Mouse (Mus musculus) layer of hippocampus, adult 9-11 months (tissue): ENCODE measurements at regions not wholly inside any gene's neighbourhood (a gene's known extent, or its start where the extent isn't known, plus 50 kb on each side); places are given as distances from the start of the nearest gene placed in this dataset.

Source experiments
- DNase-seq: peaks from one replicate; pipeline ENCODE4 v3.0.0; 2022

DNA sequence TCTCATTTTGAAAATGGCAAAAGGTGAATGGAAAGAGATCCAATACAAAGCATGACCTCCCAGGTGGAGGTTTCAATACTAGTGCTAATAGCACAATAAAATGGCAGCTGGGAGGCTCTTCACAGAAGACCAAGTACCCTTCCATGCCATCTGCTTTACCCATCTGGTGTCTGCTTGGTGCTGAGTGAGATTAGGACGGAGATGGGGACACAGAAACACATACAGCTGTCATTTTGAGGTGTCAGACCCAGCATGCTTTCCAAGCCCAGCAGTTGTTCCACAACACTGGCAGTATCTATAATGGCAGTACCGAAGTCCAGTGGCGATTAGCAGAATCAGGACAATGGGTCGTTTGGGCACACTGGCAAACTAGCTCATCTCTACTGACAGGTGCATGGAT, 118.9 kb upstream of the 1700064H15Rik start:
- peak; percentile 2 for DNase-seq

DNA sequence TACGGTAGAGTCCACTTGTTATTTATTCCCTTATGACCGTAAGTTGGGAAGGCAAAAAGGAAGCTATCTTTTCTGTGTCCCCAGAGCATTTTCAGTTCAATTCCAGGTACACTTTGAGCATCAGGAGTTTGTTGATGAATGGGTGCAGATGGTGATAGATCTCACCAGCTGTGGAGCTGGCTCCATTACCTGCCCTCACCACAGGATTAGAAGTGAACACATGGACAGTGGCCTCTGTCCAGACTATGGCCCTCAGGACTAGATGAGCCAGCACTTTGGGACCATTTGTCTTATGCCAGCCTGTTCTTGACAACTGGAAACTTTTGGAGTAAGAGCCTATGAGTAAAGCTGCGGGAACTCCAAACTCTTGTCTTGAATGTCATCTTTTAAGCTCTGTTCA, 123.5 kb upstream of the 1700064H15Rik start:
- DNase-seq: no peak

DNA sequence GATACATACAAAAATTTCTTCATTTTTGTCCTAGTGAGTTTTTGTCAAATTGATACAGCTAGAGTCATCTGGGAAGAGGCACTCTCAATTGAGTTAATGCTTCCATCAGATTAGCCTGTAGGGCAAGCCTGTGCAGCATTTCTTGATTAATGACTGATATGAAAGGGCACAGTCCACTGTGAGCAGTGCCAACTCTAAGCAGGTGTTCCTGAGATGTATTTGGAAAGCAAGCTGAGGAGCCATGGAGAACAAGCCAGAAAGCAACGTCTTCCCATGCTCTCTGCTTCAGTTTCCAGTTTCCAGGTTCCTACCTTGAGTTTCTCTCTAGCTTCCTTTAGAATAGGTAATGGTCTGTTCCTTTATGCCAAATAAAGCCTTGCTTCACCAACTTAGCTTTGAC, 125.5 kb upstream of the 1700064H15Rik start:
- no peak for DNase-seq

DNA sequence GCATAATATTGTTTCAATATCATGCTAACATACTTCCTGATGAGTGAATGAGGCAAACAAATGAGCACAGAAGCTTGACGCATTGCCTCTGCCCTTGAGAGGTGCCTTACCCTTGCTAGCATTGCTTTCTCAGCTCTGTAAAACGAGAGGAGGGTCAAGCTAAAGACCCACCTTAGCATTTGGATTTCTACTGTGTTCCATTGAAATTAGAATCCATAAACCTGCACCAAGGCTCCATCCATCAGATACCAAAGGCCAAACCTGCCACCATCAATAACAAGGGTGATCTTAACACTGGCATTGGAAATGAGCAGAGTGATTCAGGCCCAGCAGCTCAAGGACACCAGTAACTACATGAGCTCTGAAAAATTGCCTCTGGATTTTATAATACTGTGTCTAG, 126.2 kb upstream of the 1700064H15Rik start:
- DNase-seq: no peak

DNA sequence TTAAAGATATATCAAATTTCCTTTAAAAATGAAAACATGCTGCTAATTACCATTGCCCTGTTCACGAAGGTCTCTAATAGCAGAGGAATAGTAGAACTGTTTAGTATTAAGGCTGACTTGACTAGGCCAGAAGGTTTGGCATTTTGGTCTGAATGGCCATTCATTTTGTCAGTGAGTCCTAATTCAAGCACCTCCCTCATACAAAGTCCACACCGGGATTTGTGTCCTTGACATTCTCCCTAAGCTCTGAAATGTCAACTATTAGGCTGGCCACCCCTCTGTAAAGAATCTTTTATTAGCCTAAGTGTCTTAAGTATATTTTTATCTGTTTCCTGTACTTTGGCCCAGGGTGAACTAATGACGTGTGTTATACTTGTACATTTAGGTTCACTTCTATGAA, 126.7 kb upstream of the 1700064H15Rik start:
- DNase-seq: no peak

DNA sequence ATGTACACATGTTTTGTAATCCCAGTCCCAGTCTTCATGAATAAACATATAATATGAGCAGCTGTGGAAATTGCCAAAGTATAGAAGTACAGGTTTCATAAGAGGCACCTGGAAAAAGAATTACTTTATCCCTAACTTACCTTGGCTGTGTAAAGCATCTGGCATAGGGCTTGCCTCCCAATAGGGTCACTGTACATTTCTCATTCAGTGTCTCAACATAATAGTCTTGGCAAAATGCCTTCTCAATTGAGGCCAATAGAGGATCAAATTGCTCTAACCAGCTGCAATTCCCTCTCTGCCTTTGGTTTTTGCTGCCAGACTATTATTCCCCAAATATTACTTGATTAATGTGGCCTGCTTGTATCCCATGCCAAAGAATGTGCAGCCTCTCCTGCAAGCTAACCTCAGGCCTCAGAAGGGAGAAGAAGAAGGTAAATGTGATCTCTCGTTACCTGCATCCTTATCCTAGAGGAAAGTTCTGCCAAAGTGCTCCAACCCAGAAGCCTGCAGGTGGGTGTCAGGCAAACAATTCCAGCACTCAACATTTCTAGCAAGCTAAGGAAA, 158.2 kb upstream of the Cp start:
- DNase-seq: no peak

DNA sequence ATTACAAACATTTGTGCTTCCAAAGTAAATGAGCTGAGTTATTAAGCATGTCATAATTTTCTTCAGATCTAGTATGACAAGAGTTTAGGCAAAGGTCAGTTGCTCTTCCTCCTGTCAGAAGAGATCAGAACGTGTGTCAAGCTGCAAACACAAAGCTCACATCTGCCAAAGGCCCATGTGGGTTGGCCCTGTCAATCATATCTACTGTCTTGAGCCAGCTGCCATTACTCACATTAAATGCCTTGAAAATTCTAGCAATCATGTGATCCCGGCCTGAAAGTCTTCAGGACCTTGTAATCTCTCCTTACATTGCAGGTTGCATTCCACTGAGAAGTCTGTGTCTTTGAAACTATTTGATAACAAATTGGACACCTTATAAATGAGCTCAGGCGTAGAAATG, 146.8 kb upstream of the Cp start:
- no peak for DNase-seq

DNA sequence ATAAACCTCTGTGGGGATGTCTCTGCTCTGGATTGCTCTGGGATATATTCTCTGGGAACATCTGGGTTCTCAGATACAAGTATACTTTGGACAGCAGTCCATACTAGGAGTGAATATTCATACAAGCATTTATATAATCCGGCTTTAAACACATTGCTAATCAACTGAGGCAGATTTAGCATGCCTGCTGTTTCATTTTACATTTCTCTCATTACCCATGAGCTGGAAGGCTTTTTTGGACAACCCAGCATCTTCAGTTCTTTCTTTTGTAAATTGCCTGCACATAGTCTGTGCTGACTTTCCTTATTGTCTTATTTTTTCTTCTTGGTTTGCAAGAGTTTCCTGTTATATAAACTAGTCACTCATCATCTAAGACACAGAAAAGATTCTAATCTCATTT, 131.9 kb upstream of the Cp start:
- no peak for DNase-seq

DNA sequence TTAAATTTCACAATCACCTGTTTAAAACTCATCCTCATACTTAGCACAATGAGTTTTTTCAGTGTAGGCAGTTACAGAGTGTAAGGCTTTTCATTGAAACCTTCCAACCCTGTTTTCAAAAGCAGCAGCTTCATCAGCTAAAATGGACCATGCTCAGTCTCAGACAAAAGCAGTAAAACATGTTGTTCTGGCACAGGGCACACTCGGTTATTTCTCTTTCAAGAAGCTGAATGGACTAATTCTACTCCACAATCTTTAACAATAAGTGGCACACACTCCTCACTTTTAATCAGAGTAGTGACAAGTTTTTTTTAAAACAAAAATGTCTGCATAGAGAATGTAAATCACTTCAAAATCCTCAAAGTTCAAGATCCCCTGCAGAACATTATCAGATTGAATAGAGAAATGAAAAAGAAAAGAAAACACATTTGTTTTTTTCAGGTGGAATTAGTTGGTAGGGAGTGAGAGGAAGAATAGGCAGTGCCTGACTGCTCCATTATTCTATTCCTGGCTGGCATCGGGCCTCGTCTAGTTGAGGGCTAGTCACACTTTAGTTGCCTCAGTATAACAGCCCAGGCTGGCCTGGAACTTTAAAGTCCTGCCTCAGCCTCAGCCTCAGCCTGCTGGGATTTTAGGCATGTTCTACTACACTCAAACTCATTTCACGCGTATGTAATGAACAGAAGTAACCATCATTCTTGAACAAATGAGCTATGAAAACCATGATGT, 128.2 kb upstream of the Cp start:
- no peak for DNase-seq

DNA sequence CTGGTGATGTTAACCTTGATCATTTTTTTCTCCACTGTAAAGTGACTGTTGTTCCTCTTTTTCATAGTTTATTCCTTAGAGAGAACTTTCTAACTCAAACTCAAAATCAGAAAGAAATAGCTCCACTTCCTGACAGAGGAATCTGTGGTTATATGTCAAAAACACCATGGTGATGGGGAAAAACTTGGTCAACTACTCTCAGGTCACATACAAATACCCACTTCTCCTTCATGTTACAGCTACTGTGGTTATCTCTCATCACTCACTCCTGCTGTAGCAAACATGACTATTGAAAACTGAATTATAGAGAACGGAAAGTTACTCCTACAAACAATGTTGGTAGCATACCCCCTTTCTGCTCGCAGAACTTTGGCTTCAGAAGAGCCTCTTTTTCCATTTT, 127.1 kb upstream of the Cp start:
- DNase-seq: no peak

DNA sequence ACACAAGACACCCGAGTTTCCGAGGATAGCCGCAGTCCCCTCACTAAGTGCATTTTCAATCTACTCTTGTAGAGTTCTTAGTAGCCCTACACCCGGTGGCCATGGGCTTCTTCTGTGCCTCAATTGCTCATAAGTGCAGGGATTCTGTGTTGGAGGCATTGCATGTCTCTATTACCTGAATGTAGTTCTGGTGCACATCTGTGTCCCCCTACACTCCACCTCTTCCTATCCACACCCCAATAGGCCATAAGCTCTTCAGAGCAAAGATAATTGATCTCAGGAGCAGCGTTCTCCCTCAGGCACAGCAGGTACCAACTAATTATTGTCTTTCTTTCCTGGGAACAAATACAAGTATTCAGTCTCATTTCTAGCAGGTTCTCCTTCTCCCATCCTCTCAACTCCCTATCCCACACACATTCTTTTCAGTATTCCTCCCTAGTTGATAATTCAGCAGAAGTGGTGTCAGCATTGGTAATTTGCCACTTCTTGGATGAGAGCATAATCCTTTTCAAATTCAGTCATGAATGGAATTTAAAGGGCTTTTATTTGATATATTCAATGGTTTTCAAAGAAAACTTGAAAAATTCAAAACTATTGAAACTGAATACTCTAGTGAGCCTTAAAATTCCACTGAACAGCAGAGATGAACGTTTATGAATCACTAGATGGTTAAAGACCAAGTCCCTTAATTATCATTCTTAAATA, 108.7 kb upstream of the Cp start:
- no peak for DNase-seq

DNA sequence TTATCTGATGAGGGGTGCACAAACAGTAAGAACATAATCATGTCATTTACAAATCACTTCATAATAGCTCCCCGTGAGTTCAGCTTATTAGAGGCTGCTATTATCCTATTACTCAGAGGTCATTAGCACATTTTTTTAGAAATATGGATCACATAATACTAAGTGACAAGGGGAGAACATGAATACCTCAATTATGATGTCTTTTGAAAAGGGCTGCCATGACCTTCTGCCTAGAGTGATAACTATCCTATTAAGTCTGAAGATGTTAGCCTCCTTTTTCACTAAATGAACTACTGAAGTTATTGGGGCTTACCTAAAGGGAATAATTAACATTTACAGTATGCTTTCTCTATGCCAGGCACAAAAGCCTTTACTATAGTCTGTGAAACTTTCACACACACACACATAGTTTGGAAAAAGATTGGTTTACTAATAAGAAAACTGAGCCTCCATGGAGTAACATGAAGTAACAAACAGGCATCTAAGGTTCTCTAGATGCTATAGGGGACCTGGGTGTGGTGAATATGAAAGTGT, 108.1 kb upstream of the Cp start:
- no peak for DNase-seq

DNA sequence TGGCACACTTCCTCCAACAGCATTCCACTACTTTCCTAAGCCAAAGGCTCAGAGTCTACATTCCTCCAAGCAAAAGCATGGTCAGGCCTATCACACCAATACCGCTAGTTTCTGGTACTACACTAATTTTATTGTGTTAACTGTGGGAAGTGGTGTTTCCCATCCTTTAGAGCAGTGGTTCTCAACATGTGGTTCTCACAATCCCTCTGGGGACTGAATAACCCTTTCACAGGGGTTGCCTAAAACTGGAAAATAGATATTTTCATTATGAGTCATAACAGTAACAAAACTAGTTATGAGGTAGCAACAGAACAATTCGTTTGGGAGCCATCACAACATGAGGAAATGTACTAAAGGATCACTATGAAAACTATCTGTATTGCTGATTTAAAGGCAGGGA, 74.2 kb upstream of the Cp start:
- DNase-seq: no peak

DNA sequence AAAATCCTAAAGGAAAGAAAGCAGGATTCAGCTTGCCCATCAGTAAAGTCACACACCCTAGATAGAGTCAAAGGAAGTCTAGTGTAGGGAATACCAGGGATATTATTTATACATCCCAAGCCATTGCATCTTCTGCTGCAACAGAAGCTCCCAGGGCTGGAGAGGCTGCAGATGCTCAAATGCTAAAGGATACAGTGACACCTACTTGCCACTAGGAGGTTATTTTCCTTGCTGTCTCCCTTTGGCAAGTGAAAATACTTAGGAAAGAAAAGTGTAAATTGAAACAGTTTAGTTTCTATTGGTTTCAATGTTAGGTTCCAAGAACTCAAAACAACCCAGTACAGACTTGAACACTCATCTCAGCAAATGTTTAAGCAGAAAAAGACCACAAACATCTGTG, 68.4 kb upstream of the Cp start:
- no peak for DNase-seq

DNA sequence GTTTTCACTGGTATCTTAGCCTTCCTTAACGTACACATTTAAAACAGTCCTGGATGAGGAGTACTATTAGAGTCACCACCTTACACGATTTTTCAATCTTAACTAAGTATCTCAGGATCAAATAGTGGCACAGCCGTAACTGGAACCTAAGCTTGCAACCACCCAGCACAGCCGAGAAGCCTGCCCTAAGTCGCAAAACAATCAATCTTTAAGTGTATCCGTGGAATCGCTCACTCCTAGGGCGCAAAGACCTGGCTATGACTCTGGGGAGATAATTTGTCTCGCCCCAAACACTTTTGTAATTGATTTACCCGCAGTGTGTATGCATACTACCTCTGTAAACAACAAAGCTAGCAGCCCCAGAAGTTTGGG, 62.6 kb upstream of the Cp start:
- DNase-seq: no peak

DNA sequence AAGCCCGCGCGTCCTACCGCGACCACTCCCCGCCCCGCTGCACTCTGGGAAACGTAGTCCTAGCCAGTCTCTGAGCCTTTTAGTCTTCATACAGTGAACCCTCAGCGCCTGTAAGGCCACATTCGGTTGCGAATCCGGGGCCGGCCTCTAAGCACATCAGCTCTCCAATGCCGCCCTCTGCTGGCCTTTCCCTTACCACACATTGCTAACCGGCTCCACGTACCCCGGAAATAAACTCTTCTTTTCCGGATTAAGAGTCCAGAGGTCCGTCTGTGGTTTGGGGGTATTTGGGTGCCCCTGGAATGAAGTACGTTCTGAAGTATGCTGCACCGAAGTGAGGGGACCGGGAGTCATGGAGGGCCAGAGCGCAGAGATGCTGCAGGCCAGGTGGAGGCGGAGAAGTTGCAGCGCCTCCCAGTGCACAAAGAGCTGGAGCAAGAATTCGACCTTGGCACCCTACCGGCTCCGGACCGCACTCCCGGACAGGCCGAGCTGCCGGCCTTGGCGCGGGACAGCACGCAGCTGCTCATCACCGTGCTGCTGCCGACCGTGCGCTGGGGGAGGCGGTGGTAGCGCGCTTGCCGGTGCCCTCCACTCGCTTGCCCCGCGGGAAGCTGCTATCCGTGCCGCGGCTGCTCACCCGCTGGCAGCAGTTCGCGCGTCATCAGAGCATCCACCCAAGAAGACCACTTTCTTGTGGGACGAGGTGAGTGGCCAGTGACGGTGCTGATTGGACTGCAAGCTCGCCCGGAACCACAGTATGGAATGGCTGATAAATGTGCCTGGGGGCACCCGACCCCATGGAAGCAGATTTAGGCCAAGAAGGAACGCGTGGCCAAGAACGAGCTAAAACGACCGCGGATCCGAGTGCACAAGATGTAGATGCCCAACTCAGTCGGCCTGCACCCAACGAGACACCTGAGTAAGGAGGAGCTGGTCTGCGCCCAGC, 62.0 kb upstream of the Cp start:
- peak; percentile 97 for DNase-seq

DNA sequence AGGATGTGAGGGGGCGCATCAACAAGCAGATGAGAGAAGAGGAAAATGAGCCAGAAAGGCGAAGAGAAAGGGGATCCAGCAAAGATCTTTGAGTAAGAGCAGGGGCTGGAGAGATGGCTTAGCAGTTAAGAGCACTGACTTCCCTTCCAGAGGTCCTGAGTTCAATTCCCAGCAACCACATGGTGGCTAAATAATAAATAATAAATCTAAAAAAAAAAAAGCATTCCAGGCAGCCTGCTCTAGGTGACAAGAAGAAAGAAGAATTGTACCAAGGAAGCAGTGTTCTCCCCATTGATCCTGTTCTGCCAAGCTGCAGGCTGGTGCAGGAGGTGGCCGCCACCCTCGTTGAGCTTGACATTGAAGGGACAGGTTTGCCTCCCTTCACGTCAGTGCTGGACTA, 61.1 kb upstream of the Cp start:
- DNase-seq: no peak

DNA sequence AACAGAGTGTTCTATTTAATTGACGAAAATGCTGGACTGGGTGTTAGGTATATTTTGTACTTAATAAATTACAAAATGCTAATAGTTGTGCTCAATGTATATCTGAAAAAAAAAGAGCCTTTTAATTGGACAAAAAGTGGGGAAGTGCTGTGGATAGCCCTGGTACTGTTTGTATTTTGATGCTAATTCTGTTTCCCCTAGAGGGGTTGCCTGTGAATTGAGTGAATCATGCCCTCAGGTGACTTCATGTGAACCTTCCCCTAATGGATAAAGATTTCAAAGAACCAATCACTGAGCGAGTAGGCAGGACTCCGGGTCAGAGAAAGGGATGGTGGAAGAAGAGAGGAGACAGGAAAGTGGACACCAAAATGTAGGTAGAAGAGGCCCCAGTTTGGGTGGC, 59.7 kb upstream of the Cp start:
- no peak for DNase-seq

DNA sequence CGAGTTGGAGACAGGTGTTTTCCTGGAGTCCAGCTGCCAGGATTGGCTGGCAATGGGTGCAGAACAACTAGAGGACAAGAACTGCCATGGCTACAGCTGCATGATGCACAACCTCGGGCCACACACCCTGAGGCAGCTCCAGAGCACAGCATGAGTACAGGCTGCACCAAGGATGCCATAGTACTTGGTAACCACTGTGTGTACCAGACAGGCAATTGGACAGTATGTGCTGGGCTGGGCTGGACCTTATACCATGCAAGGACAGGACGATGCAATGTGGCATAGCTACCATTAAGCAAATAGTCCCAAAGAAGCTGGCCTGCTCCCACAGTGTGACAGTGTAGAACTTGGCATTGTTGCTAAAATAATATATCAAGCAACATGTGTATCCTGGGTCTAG, 54.6 kb upstream of the Cp start:
- no peak for DNase-seq

DNA sequence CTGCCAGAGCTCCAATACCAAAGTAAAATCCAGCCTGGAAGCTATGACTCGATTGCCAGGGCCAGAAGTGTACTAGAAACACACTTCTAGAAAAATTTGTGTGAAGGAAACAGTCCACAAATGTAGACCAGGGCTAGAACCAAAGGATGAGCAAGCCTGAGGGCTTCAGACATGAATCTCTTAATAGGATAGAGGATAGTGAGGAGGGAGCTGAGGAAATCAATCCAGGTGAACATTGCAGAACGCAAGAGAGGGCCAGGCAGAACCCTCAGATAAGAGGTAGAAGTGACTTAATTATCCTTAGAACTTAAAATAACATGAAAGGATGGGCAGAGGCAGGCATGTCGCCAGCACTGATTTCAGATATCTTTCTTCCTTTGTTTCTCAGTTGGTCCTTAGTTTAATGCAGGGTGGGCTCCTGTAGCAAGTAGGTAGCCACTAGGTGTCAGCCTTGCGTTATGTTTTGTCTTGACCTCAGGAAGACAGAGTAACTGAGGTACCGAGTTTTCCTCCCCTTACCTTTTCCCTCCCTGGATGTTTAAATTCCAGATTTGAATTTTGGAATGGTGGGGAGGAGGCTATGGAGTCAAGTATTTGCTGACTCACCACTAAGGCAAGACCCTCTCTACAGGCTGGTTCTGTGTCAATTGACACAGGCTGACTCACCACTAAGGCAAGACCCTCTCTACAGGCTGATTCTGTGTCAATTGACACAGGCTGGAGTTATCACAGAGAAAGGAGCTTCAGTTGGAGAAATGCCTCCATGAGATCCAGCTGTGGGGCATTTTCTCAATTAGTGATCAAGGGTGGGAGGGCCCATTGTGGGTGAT, 52.2 kb upstream of the Cp start:
- peak; percentile 42 for DNase-seq
